Mouse (Mus musculus) neutrophil, adult 5-6 weeks (primary cell): ENCODE measurements around the gene Ccdc92b. TPM values are rescaled to one million over a fixed set of nuclear protein-coding genes. Genes with fewer than 3 reads are reported as not detected.
A peak's percentile ranks its signal among the peaks of the same experiment; 100 is the strongest.

Source experiments
- ATAC-seq: fragments of 151-379, 151-347 bp; 2 replicates; pipeline ENCODE4 v1.8.0; 2017; ENCODE audit warnings: mild to moderate bottlenecking, moderate TSS enrichment; ENCODE audit not compliant: insufficient number of reproducible peaks, poor library complexity, low FRiP score, severe bottlenecking; ENCODE audit errors: extremely low read depth
- total RNA-seq: library from RNA; stranded (forward); fragments of 200-1000 nt; gene quantifications from 2 replicates; pipeline ENCODE4 v1.2.3, GENCODE M21; 2017

The Ccdc92b gene
- total RNA-seq = not detected in 2 replicates

DNA sequence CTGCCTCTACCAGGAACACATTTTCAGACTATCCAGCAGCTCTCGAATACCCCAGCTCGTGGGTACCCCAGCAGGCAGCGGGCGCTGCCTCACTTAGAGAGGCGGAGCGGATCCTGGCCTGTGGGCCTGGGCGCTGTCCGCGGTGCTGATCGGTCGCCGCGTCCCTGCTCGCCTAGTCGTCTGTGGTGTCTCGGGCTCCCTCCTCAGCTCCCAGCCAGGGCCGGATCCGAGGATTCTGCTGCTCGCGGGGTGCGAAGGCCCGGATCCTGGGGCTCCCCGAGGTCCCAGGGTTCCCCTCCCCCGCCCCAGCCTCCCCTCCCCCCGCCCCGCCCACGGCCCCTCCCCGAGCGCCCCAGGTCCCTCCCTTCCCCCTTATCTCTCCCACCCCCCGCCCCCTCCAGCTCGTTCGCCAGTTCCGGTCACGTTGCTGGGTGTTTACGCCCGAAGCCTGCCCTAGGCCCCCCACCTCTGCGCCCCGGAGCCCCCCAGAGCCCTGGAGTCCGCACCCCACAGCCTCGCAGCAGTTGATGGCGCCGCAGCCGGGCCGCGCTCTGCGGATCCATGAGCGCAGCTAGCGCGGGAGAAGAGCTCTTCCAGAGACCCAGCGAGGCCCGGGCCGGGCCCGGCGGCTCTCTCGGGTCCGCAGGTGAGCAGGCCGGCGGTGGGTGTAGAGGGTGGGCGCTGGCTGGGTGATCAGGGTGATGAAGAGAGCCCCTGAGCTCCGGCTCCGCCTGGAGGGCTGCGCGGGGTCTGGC, at the start of gene Ccdc92b:
Gene Ccdc92b (plus strand): TSS at position 405 of the 755 bp plus-strand sequence.
- 0 out of 2 replicates have a peak, but pooled peaks have one; percentile 26 for ATAC-seq

DNA sequence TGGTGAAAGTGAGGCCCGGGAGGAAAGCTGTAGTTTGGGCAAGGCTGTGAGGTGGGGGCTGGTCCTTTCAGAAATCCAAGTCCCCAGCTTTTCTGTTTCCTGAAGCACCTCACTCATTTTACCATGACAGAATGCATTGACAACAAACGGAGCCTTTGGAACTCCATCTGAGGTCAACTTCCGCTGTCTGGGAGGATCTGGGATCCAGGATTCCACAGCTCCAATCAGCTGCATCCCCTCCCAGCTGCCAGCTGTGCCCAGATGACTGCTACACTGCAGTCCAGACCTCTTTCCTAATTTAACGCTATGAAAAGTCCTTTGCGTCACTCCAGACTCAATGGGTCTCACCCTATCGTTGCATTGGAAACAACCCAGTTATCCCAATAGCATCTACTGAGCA, 49.7 kb upstream of the Ccdc92b start:
- ATAC-seq = no peak

DNA sequence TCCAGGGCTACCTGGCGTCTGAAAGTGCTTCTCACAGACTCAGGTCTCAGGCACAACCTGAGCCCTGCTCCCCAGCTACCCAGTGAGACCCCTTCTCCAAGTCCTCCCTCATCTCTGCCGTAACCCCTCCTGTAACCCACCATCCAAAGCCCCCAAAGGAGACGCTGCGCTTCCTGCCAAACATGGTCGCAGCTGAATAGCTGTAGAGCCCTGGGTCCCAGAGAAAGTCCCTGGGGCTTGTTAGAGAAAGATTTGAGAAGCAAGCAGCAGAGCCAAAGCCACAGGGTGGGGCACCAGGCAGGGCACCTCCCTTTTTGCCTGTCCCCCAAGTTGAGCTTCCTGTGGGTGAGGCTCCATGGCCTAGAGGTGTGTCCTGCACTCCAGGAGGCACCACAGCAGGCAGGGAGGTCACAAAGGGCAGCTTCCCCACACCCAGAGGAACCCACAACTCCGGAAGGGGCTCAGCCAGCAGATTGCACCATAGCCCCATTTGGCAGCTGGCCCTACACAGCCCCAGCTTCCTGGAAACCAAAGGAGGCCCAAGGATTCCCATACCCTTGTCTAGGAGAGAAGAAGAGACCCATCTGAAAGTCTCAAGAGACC, 46.8 kb upstream of the Ccdc92b start:
- peak; percentile 83 for ATAC-seq

DNA sequence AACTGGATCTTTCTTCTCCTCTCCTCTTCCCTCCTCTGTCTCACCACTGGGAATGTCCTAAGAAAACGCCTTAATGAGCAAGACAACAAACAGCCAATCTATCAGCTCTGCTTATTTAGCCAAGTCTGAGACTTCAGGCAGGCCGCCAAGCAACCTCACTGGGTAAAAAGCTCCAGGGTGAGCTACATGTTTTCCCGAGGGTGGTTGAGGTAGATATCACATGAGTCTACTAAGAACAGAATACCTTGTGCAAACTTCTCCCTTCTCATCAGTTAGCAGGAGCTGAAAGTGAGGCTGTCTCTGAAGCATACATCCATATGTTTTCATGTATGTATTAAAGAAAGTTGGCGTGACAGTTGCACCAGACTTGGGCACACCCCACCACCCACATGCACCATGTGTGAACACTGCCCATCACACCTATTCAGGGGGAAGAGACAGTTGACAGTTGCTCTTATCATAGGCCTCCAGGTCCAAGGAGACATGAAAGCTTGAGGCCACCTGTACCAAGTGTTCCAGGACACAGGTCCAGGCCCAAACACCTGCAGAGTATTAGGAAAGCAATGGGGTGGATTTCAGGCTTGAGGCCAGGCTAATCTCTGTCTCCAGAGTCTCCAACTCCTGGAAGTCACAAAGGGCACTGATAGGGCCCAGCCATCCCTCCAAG, 44.5 kb upstream of the Ccdc92b start:
- ATAC-seq = no peak

DNA sequence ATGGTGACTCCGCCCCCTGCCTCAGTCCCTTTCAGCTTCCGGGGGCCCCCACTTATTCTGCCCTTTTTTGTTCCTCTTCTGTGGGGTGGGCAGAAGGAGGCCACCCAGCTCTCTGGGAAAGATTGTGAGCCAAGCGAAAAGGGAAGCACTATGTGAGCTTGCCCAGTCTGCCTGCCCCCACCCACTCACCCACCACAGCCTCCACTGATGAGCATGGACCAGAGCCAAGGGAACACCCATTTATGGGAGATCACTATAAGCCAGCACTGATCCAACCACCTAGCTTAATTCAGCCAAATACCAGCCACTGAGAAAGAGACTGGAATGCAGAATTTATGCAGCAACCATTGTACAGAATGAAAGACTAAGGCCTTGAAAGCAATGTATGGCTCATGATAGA, 43.5 kb upstream of the Ccdc92b start:
- peak; percentile 47 for ATAC-seq

DNA sequence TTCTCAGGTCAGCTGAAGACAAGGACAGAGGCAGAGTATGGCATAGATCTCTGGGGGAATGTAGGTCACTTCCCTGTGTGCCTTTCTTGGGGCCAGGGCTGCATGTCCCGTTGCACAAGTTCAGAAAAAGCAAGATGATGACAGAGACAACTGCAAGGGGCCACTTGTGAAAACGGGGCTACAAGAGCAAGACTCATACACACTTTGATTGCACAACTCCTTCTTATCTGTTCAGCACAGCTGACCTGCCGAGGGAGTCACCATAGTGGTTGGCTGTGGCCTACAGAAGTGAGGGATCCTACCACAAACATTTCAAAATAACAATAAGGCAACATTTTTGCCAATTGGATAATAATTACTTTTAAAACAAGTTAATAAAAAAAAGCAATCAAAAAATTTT, 42.3 kb upstream of the Ccdc92b start:
- ATAC-seq = peak; percentile 6; the same call in 1 of the 2 replicates

DNA sequence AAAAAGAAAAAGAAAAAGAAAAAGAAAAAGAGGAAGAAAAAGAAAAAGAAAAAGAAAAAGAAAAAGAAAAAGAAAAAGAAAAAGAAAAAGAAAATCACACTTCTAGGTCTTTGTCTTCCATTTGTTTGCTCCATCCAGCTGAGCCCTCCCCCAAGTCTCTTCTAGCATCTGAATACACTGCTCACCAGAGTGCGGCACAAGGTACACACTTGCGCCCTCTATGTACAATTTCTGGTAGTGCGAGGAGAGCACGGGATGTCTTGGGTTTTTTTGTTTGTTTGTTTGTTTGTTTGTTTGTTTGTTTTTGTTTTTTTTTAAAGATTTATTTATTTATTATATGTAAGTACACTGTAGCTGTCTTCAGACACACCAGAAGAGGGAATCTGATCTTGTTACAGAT, 38.1 kb upstream of the Ccdc92b start:
- ATAC-seq = peak; percentile 68

DNA sequence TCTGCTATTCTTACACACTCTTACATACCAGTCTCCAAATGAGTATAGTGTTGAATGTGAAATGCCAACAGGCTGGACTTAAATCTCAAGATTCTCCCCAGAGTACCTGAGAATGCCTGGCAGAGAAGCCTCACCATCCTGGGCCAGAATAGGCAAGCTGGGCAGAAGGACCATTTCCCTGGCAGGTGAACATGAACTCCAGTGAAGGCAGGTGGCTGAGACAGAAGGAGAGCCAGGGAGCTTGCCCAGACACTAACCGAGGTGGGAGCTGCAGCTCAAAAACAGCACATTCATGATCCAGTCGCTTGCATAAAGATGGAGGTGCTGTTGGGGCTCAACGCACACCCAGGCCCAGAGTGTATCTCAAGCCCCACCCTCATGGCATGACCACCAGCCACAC, 36.9 kb upstream of the Ccdc92b start:
- ATAC-seq = no peak

DNA sequence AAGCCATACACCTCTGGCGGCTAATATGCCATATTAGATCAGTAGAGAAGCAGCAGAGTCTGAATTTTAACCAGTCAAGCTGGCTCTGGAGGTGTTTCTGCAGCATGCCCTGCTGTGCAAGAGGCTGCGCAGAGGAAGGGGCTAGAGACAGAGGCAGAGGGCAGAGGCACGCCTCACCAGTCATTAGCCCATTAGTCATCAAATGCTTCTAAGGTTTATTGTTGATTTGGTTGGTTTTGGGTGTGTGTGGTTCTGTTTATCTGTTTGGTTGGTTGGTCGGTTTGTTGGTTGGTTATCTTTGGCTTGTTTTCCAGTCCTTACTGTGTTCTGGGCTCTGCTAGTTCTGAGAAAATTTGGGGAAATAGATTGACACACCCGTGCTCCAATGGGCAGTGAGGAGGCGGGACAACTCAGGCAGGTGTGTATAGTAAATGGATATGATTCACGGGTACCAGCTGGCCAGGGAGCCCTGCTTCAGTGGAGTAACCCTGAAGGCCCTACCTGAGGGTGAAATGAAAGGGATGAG, 35.5 kb upstream of the Ccdc92b start:
- ATAC-seq = no peak

DNA sequence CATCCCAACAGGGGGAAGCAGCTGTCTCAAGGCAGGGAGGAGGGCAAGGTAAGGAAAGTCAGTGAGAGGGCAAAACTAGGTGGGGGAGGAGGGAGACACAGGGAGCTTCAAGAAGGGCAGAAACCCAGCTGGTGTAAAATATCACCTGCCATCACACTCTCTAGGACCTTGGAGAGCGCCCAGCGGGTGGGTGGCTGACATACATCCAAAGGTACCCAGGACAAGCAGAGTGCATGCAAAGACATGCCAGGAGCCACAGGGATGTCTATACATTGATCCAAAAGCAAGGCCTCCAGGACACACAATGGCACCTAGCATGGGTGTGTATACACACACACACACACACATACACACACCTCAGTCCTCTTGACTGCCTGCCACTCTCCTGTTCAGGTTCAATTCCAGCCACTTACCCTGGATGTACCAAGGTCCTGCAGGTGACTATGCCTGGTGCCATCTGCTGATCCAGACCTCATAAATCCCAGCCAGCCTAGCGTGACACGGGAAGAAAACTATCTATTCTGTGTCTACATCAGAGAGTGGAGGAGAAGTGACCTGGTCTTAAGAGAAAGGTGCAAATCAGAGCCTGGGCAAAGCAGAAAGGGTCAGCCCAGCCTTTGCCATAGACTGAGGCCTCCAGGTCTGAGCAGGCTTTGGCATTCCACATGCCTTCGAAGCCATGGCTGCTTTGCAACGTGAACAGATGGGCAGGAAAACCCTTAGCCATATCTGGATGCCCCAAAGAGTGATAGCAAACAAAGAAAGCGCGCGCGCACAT, 34.3 kb upstream of the Ccdc92b start:
- no peak for ATAC-seq

DNA sequence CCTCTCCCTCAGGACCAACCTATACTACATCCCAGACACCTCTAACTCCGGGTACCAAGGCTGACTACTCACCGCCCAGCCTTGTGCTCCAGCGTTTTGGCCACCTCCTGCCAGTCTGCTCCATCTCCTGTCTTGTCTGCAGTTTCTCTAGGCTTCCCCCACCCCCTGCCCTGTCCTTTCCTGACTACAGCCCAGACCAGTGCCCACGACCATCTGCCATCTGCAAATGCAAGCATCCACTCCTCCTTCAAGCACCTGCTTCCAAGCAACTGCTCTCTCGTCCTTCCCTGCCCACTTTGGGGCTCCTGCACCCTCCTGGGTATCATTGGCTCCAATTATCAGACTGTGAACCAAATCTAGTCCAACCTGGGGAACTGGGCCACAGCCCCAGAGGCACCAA, 33.0 kb upstream of the Ccdc92b start:
- ATAC-seq = no peak

DNA sequence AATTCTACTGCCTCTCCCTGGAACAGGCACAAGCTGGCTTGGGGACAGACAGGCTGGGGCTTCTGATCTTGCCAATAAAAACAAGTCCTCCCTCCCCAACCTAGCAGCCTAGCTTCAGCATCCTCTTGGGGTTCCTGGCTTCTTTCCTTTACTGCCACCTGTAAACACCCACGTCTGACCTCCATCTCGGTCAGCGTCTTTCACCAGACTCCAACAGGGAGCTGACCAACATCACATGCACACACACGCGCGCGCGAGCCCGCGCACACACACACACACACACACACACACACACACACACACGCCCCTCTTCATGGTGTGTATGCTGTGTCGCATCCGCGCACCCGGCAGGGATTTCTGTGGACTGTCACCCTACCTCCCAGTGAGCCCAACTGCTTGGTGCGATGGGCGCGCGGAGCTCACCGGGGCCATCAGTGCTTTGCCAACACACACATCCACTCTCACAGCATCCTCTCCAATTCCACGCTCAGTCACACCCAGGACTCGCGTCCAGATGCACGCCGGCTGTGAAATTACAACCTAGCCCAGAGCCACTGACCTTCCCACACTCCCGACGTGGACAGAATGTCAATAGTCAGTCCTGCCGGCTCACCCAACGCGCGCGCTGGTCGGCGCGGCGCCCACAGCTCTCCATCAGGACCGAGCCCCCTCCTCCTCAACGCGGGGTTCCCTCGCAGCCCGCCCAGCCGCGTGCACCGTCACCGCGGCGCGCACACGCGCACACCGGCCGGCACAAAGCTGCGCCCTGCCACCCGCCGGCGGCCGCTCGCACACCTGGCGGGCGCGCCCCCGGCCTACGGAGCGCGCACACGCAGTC, 29.8 kb upstream of the Ccdc92b start:
- 0 out of 2 replicates have a peak, but pooled peaks have one; percentile 16 for ATAC-seq

DNA sequence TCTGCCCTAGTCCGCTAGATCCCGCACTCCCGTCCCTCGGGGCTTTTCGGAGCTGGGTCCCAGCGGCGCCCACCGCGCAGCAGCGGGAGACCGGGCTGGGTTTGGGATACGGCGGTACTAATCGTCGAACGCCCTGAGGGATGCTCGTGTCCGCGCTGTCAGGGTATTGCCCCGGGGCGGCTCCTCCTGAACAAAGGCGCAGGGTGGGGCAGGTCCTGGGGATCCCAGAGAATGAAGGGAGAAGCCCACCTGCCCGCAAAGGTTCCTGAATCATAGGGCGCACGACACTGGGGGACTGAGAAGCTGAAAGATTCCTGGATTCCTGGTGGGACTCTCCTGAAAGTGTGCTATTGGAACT, 29.2 kb upstream of the Ccdc92b start:
- no peak for ATAC-seq

DNA sequence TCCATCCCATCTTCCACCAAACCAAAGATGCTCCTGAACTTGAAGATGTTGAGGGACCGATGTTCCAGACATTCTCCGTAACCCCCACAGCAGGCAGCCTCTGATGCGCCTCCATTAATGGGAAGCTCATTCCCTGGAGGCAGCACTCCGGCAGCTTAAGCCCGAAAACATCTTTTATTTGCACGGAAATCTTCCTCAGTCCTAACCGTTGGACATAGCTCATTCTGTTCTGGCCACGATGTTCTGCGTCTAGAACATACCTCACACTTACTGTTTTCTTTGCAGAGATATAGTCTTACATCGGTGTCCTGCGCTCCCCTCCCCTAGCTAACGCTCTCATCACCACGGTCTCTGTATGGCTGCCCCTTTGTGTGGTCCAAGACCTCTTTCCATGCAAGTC, 28.7 kb upstream of the Ccdc92b start:
- no peak for ATAC-seq

DNA sequence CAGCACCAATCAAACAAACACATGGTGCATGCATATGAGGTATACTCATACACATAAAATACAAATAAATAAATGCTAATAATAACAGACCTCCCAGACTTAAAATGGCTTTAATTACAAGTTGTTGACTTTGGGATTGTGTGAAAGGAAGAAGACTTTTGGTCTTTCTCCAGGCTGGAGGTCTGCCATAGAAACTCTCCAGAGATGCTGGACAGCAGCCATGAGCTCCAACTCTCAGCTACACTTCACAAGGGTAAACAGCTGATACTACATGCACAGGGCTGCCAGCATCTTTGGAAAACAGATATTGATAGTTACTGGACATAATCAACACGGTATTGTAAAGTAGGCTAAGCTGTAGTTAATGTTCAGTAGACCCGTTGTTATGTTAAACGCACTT, 27.2 kb upstream of the Ccdc92b start:
- ATAC-seq = no peak

DNA sequence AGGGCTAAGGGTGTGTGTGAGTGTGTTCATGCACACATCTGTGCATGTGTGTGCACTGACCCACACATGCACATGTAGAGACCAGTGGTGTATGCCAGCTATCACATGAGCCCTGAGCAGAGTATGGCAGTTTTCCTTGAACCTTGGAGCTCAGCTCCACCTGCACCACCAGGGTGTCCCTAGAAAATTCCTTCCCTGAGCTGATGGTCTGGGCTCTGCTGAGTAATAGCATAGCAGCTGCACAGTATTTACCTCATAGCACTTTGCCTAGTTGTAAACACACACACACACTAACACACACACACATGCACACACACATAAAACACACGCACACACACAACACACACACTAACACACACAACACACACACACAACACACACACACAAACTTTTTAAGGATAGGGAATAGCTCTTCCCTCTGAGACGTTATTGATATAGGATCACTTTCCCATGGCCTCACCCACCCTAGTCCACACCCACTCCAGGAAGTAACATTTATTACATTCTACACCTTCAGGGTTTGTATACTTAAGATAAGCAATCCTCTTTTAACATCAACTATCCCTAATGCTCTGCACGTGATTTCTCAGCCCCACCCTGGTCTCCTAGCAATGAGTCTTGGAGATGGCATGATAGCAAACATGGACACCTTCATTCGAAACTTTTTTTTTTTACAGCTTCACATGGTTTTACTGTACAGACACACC, 22.0 kb upstream of the Ccdc92b start:
- ATAC-seq = no peak

DNA sequence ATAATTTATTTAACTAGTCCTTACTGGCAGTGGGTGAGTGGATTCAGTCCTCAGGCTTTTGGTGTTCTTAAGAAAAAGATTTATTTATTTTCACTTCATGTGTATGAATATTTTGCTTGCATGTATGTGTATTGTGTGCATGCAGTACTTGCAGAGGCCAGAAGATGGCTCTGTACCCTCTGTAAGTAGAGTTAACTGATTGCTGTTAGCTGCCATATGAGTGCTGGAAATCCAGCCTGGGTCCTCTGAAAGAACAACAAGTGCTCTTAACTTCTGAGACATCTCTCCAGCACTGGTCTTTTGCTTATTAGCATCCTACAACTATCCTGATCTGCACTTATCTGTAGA, 21.4 kb upstream of the Ccdc92b start:
- ATAC-seq = no peak

DNA sequence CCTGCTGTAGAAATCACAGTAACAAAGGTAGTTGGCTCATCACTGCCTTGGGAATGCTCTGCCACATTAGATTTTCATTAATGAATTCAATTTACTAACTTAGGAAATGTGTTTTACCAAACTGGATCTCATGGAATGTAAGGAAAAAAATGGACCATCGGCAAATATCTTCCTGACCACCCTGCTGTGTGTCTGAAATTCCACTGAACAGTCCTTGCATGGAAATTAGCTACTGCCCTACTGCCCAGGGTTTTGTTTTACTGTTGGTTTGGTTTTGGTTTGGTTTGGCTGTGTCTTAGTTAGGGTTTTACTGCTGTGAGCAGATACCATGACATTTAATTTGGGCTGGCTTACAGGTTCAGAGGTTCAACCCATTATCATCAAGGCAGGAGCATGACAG, 17.1 kb upstream of the Ccdc92b start:
- ATAC-seq = no peak
